Mouse (Mus musculus): ENCODE measurements at regions not wholly inside any gene's neighbourhood (a gene's known extent, or its start where the extent isn't known, plus 50 kb on each side); places are given as distances from the start of the nearest gene placed in this dataset.

- no peak for TF ChIP-seq CTCF (IDR thresholded peaks at IDR 0.05; ENCODE audit: low read depth)
- no peak for TF ChIP-seq EP300 (IDR thresholded peaks at IDR 0.05; ENCODE audit: low read depth)
Observed at GRCm38 (mm10) chr10:56525791-56526190, 148.7 kb downstream of the Gja1 start.
